Mouse (Mus musculus): ENCODE results near the gene Kalrn. TPM values are rescaled to one million over a fixed set of nuclear protein-coding genes. Genes with fewer than 3 reads are reported as not detected.

The Kalrn gene
- total and polyA plus RNA-seq, 2 experiments from 2014 or later, result 19.4 to 44.5 TPM

DNA sequence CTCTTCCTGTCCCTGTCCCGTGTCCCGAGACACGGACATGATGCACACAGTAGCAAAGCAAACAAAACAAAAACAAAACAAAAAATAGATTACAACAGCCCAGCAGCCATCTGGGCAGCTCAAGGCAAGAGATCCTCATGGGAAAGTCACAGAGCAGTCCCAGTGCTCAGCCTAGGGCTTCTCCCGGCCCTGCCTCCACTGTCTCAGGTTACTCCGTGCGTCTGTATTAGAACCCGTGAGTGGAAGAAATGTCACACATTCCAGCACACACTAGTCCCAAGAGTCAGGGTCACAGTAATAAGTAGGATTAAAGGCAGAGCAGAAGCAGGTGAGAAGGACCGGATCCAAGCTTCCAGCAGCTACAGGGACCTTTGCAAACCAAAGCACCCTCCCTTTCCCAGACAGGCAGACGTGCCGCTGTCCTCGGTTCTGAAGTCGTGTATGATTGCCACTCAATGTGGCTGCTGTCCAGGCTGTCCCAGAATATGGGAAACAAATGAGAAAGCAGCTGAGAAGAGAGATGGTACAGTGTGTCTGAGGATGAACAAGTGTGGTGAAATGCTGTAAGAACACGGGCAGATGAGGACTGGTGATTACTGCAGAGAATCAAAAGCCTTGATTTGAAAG is 173.1 kb downstream of the Kalrn start:
- Histone ChIP-seq H3K27ac (ENCODE audit: low read depth) (no peak overlapping the region), H3K27me3 (ENCODE audit: control insufficient read depth, insufficient read depth, low read length) (no peaks in the 10 kb centered on the region), H3K36me3 (replicated peaks; ENCODE audit: control insufficient read depth, insufficient read depth, low read length) (no peaks in the 10 kb centered on the region), H3K9me3 (replicated peaks; ENCODE audit: control insufficient read depth, low read length) (no peaks in the 10 kb centered on the region), H3K4me2 (ENCODE audit: low read depth, low read length) (no peak overlapping the region), H3K4me3 (ENCODE audit: low read depth, low read length) (no peak overlapping the region), H3K9ac (replicated peaks; ENCODE audit: low read depth, low read length) (no peak overlapping the region), H3K4me1 (ENCODE audit: control insufficient read depth, insufficient read depth) (no peaks in the 10 kb centered on the region)
- DNase-seq (ENCODE audit: low spot score) (peak; percentile 55), ATAC-seq (ENCODE audit: insufficient read depth, low read depth) (peak; percentile 41; the same call in 1 of the 2 replicates)
- TF ChIP-seq CTCF (IDR thresholded peaks at IDR 0.05; ENCODE audit: low read depth) (no peak), EP300 (IDR thresholded peaks at IDR 0.05; ENCODE audit: low read depth) (no peak)
- 42% methylated on average over 13 of the region's 13 CpGs for WGBS

DNA sequence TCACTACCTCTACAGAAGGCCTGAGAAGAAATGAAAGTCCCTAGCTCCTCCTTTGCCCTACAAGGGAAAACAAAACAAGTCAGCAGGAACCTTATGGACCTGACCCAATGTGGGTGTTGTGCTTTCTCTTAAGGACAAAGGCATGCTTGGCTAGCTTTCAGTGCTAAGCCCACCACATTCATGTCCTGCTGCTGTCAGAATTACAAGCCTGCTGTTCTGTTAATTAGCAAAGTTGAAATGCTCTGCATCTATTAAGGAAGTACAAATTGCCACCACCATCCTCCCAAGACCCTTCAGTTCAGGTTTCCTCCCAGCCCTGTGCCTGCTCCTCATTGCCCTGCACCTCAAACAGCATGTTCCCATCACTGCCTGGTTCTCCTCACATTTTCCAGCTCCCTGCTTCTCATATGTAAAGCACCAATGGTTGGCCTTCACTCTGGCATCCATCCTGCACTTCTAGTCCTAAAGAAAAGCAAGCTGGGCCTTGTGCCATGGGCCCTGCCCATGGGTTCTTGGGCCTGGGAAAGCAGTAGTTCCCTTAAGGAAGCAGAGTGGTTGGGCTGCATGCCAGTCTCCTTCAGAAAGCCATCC is 178.0 kb downstream of the Kalrn start:
- Histone ChIP-seq H3K27ac (ENCODE audit: low read depth) (no peak overlapping the region), H3K4me3 (ENCODE audit: low read depth, low read length) (no peak overlapping the region), H3K27me3 (ENCODE audit: control insufficient read depth, insufficient read depth, low read length) (no peaks in the 10 kb centered on the region), H3K9ac (replicated peaks; ENCODE audit: low read depth, low read length) (no peak overlapping the region), H3K36me3 (replicated peaks; ENCODE audit: control insufficient read depth, insufficient read depth, low read length) (no peaks in the 10 kb centered on the region), H3K4me2 (ENCODE audit: low read depth, low read length) (no peak overlapping the region), H3K9me3 (replicated peaks; ENCODE audit: control insufficient read depth, low read length) (no peaks in the 10 kb centered on the region), H3K4me1 (ENCODE audit: control insufficient read depth, insufficient read depth) (no peaks in the 10 kb centered on the region)
- no peak for TF ChIP-seq EP300 (IDR thresholded peaks at IDR 0.05; ENCODE audit: low read depth)
- TF ChIP-seq CTCF (IDR thresholded peaks at IDR 0.05; ENCODE audit: low read depth), result no peak
- no peak for ATAC-seq (ENCODE audit: insufficient read depth, low read depth)
- no peak for DNase-seq (ENCODE audit: low spot score)

DNA sequence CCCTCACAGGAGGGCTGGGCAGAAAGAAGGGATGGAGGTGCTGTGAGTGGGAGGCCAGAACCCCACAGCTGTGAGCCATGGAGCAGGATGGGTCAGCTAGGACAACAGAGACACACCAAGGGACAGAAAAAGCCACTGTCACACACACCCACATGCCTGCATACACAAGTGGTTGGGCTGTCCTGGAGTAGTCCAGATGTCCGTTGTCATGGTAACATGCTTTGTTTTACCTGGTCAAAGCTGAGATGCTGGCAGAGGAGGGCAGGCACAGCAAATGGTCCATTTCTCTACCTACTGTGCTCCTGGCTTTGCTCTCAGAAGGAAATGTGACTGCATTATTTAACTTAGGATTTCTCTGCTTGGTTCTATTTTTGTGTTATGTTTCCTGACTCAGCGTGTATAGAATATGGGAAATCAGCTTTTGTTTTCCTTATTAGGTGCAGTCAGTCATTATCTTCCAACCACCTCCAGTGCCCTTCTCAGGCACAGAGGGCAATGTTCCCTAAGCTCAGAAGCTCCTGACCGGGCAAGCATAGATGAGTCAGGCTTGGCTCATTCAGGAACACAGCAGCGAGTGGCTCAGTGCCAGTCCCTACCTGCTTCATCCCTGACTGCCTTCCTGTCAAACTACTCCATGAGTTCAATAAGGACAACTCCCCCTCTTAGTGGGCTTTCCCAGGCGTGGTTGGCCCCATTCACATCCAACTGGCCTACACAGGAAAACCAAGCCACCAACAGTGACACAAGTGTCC is 183.6 kb downstream of the Kalrn start:
- Histone ChIP-seq H3K9me3 (replicated peaks; ENCODE audit: control insufficient read depth, low read length) (no peaks in the 10 kb centered on the region), H3K4me1 (ENCODE audit: control insufficient read depth, insufficient read depth) (no peaks in the 10 kb centered on the region), H3K36me3 (replicated peaks; ENCODE audit: control insufficient read depth, insufficient read depth, low read length) (no peaks in the 10 kb centered on the region), H3K27me3 (ENCODE audit: control insufficient read depth, insufficient read depth, low read length) (no peaks in the 10 kb centered on the region), H3K9ac (replicated peaks; ENCODE audit: low read depth, low read length) (no peak overlapping the region), H3K27ac (ENCODE audit: low read depth) (no peak overlapping the region), H3K4me2 (ENCODE audit: low read depth, low read length) (no peak overlapping the region), H3K4me3 (ENCODE audit: low read depth, low read length) (no peak overlapping the region)
- 62% methylated on average over 5 of the region's 5 CpGs for WGBS
- DNase-seq (ENCODE audit: low spot score) (no peak), ATAC-seq (ENCODE audit: insufficient read depth, low read depth) (no peak)
- TF ChIP-seq CTCF (IDR thresholded peaks at IDR 0.05; ENCODE audit: low read depth) (no peak), EP300 (IDR thresholded peaks at IDR 0.05; ENCODE audit: low read depth) (no peak)

DNA sequence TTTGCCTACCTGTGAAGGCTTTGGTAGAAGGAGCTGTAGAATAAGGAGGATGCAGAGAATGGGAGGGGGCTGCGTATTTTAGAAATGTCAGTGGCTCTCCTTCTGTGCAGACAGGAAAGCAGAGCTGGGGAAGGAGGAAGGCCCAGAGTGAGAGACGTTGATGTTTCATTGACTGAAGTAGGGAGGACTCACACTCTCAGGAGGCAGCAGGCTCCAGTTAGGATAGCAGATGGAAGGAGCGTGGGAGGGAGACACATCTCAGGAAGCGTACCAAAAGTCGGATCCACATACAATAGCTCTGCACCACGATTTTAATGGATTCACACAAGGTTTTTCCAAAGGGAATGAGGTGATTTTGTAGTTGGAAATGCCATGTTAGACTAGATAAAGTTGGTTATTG is 184.5 kb downstream of the Kalrn start:
- no peak overlapping the region for H3K4me2 ChIP-seq (ENCODE audit: low read depth, low read length)
- DNase-seq (ENCODE audit: low spot score), result no peak
- no peak overlapping the region for H3K9ac ChIP-seq (replicated peaks; ENCODE audit: low read depth, low read length)
- H3K4me3 ChIP-seq (ENCODE audit: low read depth, low read length), result no peak overlapping the region
- 72% methylated on average over 6 of the region's 6 CpGs for WGBS
- H3K36me3 ChIP-seq (replicated peaks; ENCODE audit: control insufficient read depth, insufficient read depth, low read length), result no peaks in the 10 kb centered on the region
- TF ChIP-seq EP300 (IDR thresholded peaks at IDR 0.05; ENCODE audit: low read depth) (no peak), CTCF (IDR thresholded peaks at IDR 0.05; ENCODE audit: low read depth) (no peak)
- H3K4me1 ChIP-seq (ENCODE audit: control insufficient read depth, insufficient read depth), result no peaks in the 10 kb centered on the region
- H3K27ac ChIP-seq (ENCODE audit: low read depth), result no peak overlapping the region
- no peaks in the 10 kb centered on the region for H3K27me3 ChIP-seq (ENCODE audit: control insufficient read depth, insufficient read depth, low read length)
- ATAC-seq (ENCODE audit: insufficient read depth, low read depth), result no peak
- H3K9me3 ChIP-seq (replicated peaks; ENCODE audit: control insufficient read depth, low read length), result no peaks in the 10 kb centered on the region

DNA sequence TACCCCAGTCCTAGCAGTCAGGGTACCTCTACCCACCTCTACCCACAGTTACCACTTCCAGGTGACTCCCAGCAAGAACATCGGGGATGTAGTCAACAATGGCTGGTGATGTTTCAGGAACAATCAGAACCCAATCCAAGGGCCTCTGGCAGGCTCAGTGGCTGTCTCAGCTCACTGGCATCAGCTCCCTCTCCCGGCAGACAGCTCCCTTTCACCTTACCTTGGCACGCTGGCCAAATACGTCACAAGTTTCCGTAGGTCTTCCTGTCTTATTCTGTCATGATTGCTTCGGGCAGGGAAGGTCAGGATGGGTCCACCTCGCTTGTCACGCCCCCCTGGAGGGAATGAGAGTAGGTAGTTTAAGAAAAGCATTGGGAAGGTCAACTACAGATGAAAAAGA is 188.3 kb downstream of the Kalrn start:
- no peaks in the 10 kb centered on the region for H3K27me3 ChIP-seq (ENCODE audit: control insufficient read depth, insufficient read depth, low read length)
- no peaks in the 10 kb centered on the region for H3K36me3 ChIP-seq (replicated peaks; ENCODE audit: control insufficient read depth, insufficient read depth, low read length)
- TF ChIP-seq EP300 (IDR thresholded peaks at IDR 0.05; ENCODE audit: low read depth), result no peak
- TF ChIP-seq CTCF (IDR thresholded peaks at IDR 0.05; ENCODE audit: low read depth), result no peak
- H3K9ac ChIP-seq (replicated peaks; ENCODE audit: low read depth, low read length), result no peak overlapping the region
- WGBS, result 83% methylated on average over 8 of the region's 8 CpGs
- H3K27ac ChIP-seq (ENCODE audit: low read depth), result no peak overlapping the region
- no peak overlapping the region for H3K4me2 ChIP-seq (ENCODE audit: low read depth, low read length)
- H3K4me1 ChIP-seq (ENCODE audit: control insufficient read depth, insufficient read depth), result no peaks in the 10 kb centered on the region
- H3K4me3 ChIP-seq (ENCODE audit: low read depth, low read length), result no peak overlapping the region
- no peak for ATAC-seq (ENCODE audit: insufficient read depth, low read depth)
- DNase-seq (ENCODE audit: low spot score), result no peak
- H3K9me3 ChIP-seq (replicated peaks; ENCODE audit: control insufficient read depth, low read length), result no peaks in the 10 kb centered on the region

All from heart, postnatal 0 days (tissue).